Mouse (Mus musculus): Measurements from ENCODE around the gene Rtn4. TPM values are rescaled to one million over a fixed set of nuclear protein-coding genes. Genes with fewer than 3 reads are reported as not detected.
"Not testable (repeated sequence)": the region's sequence is repeated elsewhere in the genome, so short reads cannot be mapped to it uniquely, and the experiment has no call there.

Gene Rtn4
- total RNA-seq (2021) = 100 to 1,000 TPM; 330 to 492 TPM
- long read RNA-seq, experiment 1, full-length matches to known transcripts = 105 of 106 reads
- long read RNA-seq, experiment 1, partial matches to known transcripts = 0 of 106 reads
- long read RNA-seq, experiment 1, other reads (novel, unspliced or antisense) = 1 of 106 reads
- long read RNA-seq, experiment 2, transcript Rtn4-201 (7 exons, 1,773 nt) = minor isoform, 73 of 576 reads
- long read RNA-seq, experiment 2, transcript Rtn4-202 (7 exons, 3,615 nt) = major isoform, 432 of 576 reads
- long read RNA-seq, experiment 2, transcript Rtn4-204 (8 exons, 2,257 nt) = minor isoform, 29 of 576 reads
- long read RNA-seq, experiment 2, partial matches to known transcripts = 18 of 576 reads
- long read RNA-seq, experiment 2, other reads (novel, unspliced or antisense) = 24 of 576 reads

GRCm38 (mm10) chr11:29692683-29693272 is at the start of gene Rtn4:
Rtn4 (plus strand) TSS chr11:29692947.
- DNase-seq (ENCODE audit: low spot score in 2 of 2) = peak; percentile 94 to 96

- DNase-seq (ENCODE audit: low spot score in 2 of 2) = no peak
Observed at GRCm38 (mm10) chr11:29644421-29644820, 48.3 kb upstream of the Rtn4 start.

- peak in 1 of 2 experiments; percentile 27 for DNase-seq (ENCODE audit: low spot score in 2 of 2)
Observed at GRCm38 (mm10) chr11:29645411-29646066, 47.2 kb upstream of the Rtn4 start.

GRCm38 (mm10) chr11:29647568-29648319 is 45.0 kb upstream of the Rtn4 start:
- DNase-seq (ENCODE audit: low spot score in 2 of 2) = peak in 1 of 2 experiments; percentile 12

GRCm38 (mm10) chr11:29655381-29655780 is 37.4 kb upstream of the Rtn4 start:
- not testable (repeated sequence) for DNase-seq (ENCODE audit: low spot score in 2 of 2)

GRCm38 (mm10) chr11:29660740-29661139 is 32.0 kb upstream of the Rtn4 start:
- DNase-seq (ENCODE audit: low spot score in 2 of 2) = no peak

- DNase-seq (ENCODE audit: low spot score in 2 of 2) = no peak
Observed at GRCm38 (mm10) chr11:29667634-29668033, 25.1 kb upstream of the Rtn4 start.

GRCm38 (mm10) chr11:29669706-29670105 is 23.0 kb upstream of the Rtn4 start:
- no peak for DNase-seq (ENCODE audit: low spot score in 2 of 2)

- no peak for DNase-seq (ENCODE audit: low spot score in 2 of 2)
Observed at GRCm38 (mm10) chr11:29673359-29673758, 19.4 kb upstream of the Rtn4 start.

- no peak for DNase-seq (ENCODE audit: low spot score in 2 of 2)
Observed at GRCm38 (mm10) chr11:29676718-29677117, 16.0 kb upstream of the Rtn4 start.

GRCm38 (mm10) chr11:29679942-29680341 is 12.8 kb upstream of the Rtn4 start:
- DNase-seq (ENCODE audit: low spot score in 2 of 2) = no peak

- DNase-seq (ENCODE audit: low spot score in 2 of 2) = no peak
Observed at GRCm38 (mm10) chr11:29680771-29681170, 12.0 kb upstream of the Rtn4 start.

- DNase-seq (ENCODE audit: low spot score in 2 of 2) = no peak
Observed at GRCm38 (mm10) chr11:29684272-29684671, 8.5 kb upstream of the Rtn4 start.

GRCm38 (mm10) chr11:29686176-29686575 is 6.6 kb upstream of the Rtn4 start:
- DNase-seq (ENCODE audit: low spot score in 2 of 2) = no peak

GRCm38 (mm10) chr11:29691556-29691955 is 1.2 kb upstream of the Rtn4 start:
- DNase-seq (ENCODE audit: low spot score in 2 of 2) = no peak

- peak; percentile 31 to 37 for DNase-seq (ENCODE audit: low spot score in 2 of 2)
Observed at GRCm38 (mm10) chr11:29692111-29692682, 550 bp upstream of the Rtn4 start.

- peak; percentile 83 to 86 for DNase-seq (ENCODE audit: low spot score in 2 of 2)
Observed at GRCm38 (mm10) chr11:29693576-29694410, 1.0 kb downstream of the Rtn4 start.

GRCm38 (mm10) chr11:29694754-29695153 is 2.0 kb downstream of the Rtn4 start:
- DNase-seq (ENCODE audit: low spot score in 2 of 2) = no peak

GRCm38 (mm10) chr11:29702721-29703120 is 10.0 kb downstream of the Rtn4 start:
- DNase-seq (ENCODE audit: low spot score in 2 of 2) = no peak

- no peak for DNase-seq (ENCODE audit: low spot score in 2 of 2)
Observed at GRCm38 (mm10) chr11:29705263-29705662, 12.5 kb downstream of the Rtn4 start.
